Mouse (Mus musculus): ENCODE measurements around the gene Hist1h2bh. TPM values are rescaled to one million over a fixed set of nuclear protein-coding genes. Genes with fewer than 3 reads are reported as not detected.
"Not testable (repeated sequence)": the region's sequence is repeated elsewhere in the genome, so short reads cannot be mapped to it uniquely, and the experiment has no call there.

Gene Hist1h2bh
- polyA plus RNA-seq, 1 experiment from 2014 or later = 1.4 TPM

DNA sequence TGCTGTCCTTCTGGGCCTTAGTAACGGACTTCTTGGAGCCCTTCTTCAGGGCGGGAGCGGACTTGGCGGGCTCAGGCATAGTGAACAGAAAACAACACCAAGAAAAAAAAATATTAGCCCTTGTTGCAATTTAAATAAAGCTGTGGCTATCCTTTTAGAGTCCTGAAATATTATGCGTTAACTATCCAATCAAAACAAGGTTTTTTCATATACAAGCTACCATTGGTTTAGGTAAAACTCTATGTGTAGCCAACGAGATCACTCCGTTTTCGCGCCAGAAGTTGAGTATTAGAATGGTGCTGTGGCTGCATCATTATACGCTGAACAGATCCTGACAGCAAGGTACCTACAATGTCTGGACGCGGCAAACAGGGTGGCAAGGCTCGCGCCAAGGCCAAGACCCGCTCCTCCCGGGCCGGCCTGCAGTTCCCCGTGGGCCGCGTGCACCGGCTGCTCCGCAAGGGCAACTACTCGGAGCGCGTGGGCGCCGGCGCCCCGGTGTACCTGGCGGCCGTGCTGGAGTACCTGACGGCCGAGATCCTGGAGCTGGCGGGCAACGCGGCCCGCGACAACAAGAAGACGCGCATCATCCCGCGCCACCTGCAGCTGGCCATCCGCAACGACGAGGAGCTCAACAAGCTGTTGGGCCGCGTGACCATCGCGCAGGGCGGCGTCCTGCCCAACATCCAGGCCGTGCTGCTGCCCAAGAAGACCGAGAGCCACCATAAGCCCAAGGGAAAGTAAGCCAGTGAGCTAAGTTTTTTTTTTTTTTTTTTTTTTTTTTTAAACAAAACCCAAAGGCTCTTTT is 9.4 kb downstream of the Hist1h2bh start, which contains the start of gene Hist1h2af:
Hist1h2af (plus strand) TSS at position 347 of the 808 bp plus-strand sequence.
- not testable (repeated sequence) for H3K27me3 ChIP-seq (ENCODE audit: control insufficient read depth, insufficient read depth, low read length); H3K36me3 ChIP-seq (ENCODE audit: control insufficient read depth, insufficient read depth, low read length); H3K9me3 ChIP-seq (replicated peaks; ENCODE audit: control insufficient read depth, low read length)
- under 1% methylated on average over 22 of the region's 53 CpGs for whole genome bisulfite sequencing
- peak within 1 kb of the TSS; percentile 69 for H3K9ac ChIP-seq (ENCODE audit: low read length)
- H3K4me2 ChIP-seq (ENCODE audit: low read depth, low read length) = peak within 1 kb of the TSS; percentile 56
- peak within 1 kb of the TSS; percentile 60 for H3K4me3 ChIP-seq (replicated peaks; ENCODE audit: low read length)
- H3K27ac ChIP-seq (ENCODE audit: low read length) = peak within 1 kb of the TSS; percentile 98
- peaks cover 34% of the 10 kb centered on the region for H3K4me1 ChIP-seq (ENCODE audit: control insufficient read depth, insufficient read depth, low read length)
- peak; percentile 51 for ATAC-seq (ENCODE audit: insufficient read depth, low FRiP score)

DNA sequence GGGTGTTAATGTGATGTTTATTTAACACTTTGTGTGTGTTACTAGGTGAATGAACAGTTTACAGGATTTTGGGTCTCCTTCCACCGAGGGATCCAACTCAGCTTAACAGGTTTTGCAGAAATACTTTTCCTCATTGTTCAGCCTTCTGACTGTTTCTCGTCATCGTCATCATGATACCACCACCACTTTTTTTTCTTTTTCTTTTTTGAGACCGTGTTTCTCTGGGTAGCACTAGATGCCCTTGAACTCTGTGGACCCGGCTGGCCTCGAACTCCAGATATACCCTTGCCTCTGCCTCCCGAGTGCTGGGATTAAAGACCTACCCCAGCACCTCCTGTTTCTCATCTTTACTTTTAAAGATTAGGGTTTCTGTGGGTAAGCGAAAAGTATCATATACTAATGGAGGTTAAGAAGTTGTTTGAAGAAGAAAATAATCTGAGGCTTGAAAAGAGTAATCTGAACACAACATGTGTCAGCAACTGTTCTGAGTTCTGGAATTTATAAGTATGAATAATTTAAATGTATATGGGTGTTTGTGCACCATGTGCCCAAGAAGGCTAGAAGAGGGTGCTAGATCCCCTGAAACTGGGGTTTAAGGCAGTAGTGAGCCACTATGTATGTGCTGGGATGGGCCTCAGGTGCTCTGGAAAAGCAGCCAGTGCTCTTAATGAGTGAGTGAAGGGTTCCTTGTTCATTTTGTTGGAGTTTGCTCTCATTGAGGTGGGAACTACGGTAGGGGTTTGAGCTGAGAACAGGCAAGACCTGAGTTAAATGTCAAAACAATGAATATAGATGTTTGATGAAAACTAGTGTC is 10.7 kb downstream of the Hist1h2bh start:
- H3K9me3 ChIP-seq (replicated peaks; ENCODE audit: control insufficient read depth, low read length) = no peaks in the 10 kb centered on the region
- H3K9ac ChIP-seq (ENCODE audit: low read length) = peak overlapping the region; percentile 69
- no peaks in the 10 kb centered on the region for H3K27me3 ChIP-seq (ENCODE audit: control insufficient read depth, insufficient read depth, low read length)
- WGBS = 14% methylated on average over 9 of the region's 9 CpGs
- H3K4me3 ChIP-seq (replicated peaks; ENCODE audit: low read length) = peak overlapping the region; percentile 60
- peak overlapping the region; percentile 56 for H3K4me2 ChIP-seq (ENCODE audit: low read depth, low read length)
- ATAC-seq (ENCODE audit: insufficient read depth, low FRiP score) = no peak
- peaks cover 34% of the 10 kb centered on the region for H3K4me1 ChIP-seq (ENCODE audit: control insufficient read depth, insufficient read depth, low read length)
- H3K36me3 ChIP-seq (ENCODE audit: control insufficient read depth, insufficient read depth, low read length) = no peaks in the 10 kb centered on the region
- H3K27ac ChIP-seq (ENCODE audit: low read length) = peak overlapping the region; percentile 98

DNA sequence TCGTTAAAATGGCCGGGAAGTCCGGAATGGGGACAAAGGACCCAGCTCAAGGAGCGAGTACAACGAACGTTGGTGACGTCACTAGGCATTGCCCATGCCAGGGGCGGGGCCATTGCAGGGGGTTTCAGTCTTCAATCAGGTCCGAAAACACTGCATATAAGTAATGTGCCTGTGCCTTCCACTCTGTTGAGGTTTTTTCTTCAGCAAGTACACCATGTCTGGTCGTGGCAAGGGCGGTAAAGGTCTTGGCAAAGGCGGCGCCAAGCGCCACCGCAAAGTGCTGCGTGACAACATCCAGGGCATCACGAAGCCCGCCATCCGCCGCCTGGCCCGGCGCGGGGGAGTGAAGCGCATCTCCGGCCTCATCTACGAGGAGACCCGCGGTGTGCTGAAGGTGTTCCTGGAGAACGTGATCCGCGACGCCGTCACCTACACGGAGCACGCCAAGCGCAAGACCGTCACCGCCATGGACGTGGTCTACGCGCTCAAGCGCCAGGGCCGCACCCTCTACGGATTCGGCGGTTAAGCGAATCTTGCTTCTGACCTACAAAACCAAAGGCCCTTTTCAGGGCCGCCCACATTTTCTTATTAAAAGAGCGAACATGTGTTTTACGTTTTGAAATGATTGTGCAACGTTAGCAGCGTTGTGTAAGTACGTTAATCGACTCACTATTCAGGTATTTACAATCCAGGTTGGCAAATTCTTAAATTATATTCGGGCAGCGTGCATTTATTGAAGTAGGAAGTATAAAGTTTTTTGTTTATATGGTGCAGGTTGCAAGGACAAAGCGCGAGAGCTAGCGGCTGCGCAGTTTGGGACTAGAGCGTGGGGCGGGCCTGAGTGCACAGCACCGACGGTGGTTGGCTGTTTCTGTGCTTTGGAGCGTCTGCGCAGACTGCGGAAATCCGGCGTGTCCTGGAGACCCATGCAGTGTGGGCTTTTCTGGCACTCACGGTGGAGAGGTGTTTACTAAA is 12.0 kb downstream of the Hist1h2bh start, which contains the start of gene Hist1h4h:
Hist1h4h (plus strand) TSS at position 150 of the 975 bp plus-strand sequence.
- Histone ChIP-seq H3K9ac (ENCODE audit: low read length) (peak within 1 kb of the TSS; percentile 82), H3K4me3 (replicated peaks; ENCODE audit: low read length) (peak within 1 kb of the TSS; percentile 60), H3K27me3 (ENCODE audit: control insufficient read depth, insufficient read depth, low read length) (no peaks in the 10 kb centered on the region), H3K36me3 (ENCODE audit: control insufficient read depth, insufficient read depth, low read length) (no peaks in the 10 kb centered on the region), H3K4me1 (ENCODE audit: control insufficient read depth, insufficient read depth, low read length) (peaks cover 25% of the 10 kb centered on the region), H3K27ac (ENCODE audit: low read length) (peak within 1 kb of the TSS; percentile 98), H3K4me2 (ENCODE audit: low read depth, low read length) (peak within 1 kb of the TSS; percentile 63), H3K9me3 (replicated peaks; ENCODE audit: control insufficient read depth, low read length) (no peaks in the 10 kb centered on the region)
- peak; percentile 78 for ATAC-seq (ENCODE audit: insufficient read depth, low FRiP score)
- WGBS = under 1% methylated on average over 56 of the region's 70 CpGs

- H3K27me3 ChIP-seq (ENCODE audit: control insufficient read depth, insufficient read depth, low read length) = no peaks in the 10 kb centered on the region
- no peaks in the 10 kb centered on the region for H3K36me3 ChIP-seq (ENCODE audit: control insufficient read depth, insufficient read depth, low read length)
- ATAC-seq (ENCODE audit: insufficient read depth, low FRiP score) = no peak
- H3K9ac ChIP-seq (ENCODE audit: low read length) = peak overlapping the region; percentile 82
- peak overlapping the region; percentile 98 for H3K27ac ChIP-seq (ENCODE audit: low read length)
- H3K4me2 ChIP-seq (ENCODE audit: low read depth, low read length) = peak overlapping the region; percentile 63
- H3K9me3 ChIP-seq (replicated peaks; ENCODE audit: control insufficient read depth, low read length) = no peaks in the 10 kb centered on the region
- under 1% methylated on average over 20 of the region's 20 CpGs for WGBS
- peaks cover 28% of the 10 kb centered on the region for H3K4me1 ChIP-seq (ENCODE audit: control insufficient read depth, insufficient read depth, low read length)
- H3K4me3 ChIP-seq (replicated peaks; ENCODE audit: low read length) = peak overlapping the region; percentile 60
Measured at GRCm38 (mm10) chr13:23530181-23530900, 12.9 kb downstream of the Hist1h2bh start.

DNA sequence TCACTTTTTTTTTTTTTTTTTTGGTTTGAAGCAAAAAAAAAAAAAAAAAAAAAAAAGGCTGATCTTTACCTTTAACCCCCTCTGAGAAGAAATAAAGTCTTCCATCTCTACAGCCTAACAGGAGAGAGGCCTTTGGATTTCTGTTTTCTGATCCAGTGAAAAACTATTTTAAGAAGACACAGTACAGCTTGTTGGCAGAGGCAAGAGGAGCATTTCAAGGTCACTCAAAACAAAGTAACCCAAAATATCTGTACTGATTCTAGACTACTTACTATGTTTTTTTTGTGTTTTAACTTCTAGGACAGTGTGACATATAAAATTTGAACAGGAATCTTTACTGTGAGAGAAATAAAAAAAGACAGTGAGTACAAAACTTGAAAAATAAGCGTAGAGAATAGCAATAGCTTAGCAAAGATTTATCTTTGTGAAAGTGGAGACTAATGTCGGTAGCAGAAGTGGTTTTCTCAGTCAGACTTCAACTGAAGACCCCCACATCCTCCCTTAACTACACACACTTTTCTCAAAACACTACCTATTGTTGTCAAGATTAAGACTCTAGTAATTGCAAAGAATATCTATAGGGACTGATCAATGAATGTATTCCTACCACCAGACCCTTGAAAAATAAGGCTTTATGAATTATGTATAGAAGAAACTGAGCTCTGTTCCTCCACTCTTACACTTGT is 13.6 kb downstream of the Hist1h2bh start:
- H3K27me3 ChIP-seq (ENCODE audit: control insufficient read depth, insufficient read depth, low read length) = no peaks in the 10 kb centered on the region
- H3K4me3 ChIP-seq (replicated peaks; ENCODE audit: low read length) = peak overlapping the region; percentile 60
- no peaks in the 10 kb centered on the region for H3K36me3 ChIP-seq (ENCODE audit: control insufficient read depth, insufficient read depth, low read length)
- peak overlapping the region; percentile 82 for H3K9ac ChIP-seq (ENCODE audit: low read length)
- ATAC-seq (ENCODE audit: insufficient read depth, low FRiP score) = no peak
- H3K4me2 ChIP-seq (ENCODE audit: low read depth, low read length) = peak overlapping the region; percentile 63
- WGBS = 10% methylated on average over 2 of the region's 2 CpGs
- peak overlapping the region; percentile 98; the same call in 1 of the 2 replicates for H3K27ac ChIP-seq (ENCODE audit: low read length)
- no peaks in the 10 kb centered on the region for H3K9me3 ChIP-seq (replicated peaks; ENCODE audit: control insufficient read depth, low read length)
- peaks cover 25% of the 10 kb centered on the region for H3K4me1 ChIP-seq (ENCODE audit: control insufficient read depth, insufficient read depth, low read length)

DNA sequence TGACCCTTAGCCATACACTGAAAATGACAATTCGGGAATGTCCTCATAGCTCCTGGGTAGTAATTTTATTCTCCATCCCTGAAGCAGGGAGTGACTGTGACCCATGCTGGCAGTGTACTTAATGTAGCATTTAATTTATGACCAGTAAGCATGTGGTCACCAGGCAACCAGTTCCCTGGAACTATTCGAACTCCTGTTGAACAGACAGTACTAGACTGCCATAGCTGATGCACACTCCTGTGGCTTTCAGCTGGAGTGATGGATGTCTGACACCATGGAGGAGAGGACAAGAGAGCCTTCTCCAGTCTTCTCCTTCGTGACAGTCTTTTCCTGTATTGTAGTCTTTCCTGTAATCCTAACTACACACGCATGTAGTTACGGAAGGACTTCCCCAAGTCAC is 14.2 kb downstream of the Hist1h2bh start:
- Histone ChIP-seq H3K27ac (ENCODE audit: low read length) (peak overlapping the region; percentile 9), H3K27me3 (ENCODE audit: control insufficient read depth, insufficient read depth, low read length) (no peaks in the 10 kb centered on the region), H3K9ac (ENCODE audit: low read length) (no peak overlapping the region), H3K4me1 (ENCODE audit: control insufficient read depth, insufficient read depth, low read length) (peaks cover 22% of the 10 kb centered on the region), H3K36me3 (ENCODE audit: control insufficient read depth, insufficient read depth, low read length) (no peaks in the 10 kb centered on the region), H3K4me2 (ENCODE audit: low read depth, low read length) (no peak overlapping the region), H3K9me3 (replicated peaks; ENCODE audit: control insufficient read depth, low read length) (no peaks in the 10 kb centered on the region), H3K4me3 (replicated peaks; ENCODE audit: low read length) (no peak overlapping the region)
- no peak for ATAC-seq (ENCODE audit: insufficient read depth, low FRiP score)
- 78% methylated on average over 5 of the region's 5 CpGs for WGBS

DNA sequence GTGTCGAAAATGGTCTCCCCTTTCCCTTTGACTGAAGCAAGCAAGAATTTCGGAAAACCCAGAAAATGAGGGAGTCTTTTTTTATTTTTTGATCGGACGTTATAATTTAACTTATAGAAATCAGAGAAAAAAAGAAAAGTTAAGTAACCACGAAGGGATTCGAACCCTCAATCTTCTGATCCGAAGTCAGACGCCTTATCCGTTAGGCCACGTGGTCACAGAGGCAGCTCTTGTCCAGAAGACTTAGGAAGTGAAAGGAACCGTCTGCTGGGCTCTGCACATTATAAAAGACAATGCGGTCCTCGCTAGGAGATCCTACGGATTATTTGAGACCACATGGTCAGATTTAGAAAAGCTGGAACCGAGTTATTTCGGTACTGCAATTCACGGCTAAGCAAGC is 16.9 kb downstream of the Hist1h2bh start:
- Histone ChIP-seq H3K27ac (ENCODE audit: low read length) (peak overlapping the region; percentile 76), H3K4me1 (ENCODE audit: control insufficient read depth, insufficient read depth, low read length) (peaks cover 8% of the 10 kb centered on the region), H3K4me2 (ENCODE audit: low read depth, low read length) (peak overlapping the region; percentile 63), H3K4me3 (replicated peaks; ENCODE audit: low read length) (peak overlapping the region; percentile 55), H3K36me3 (ENCODE audit: control insufficient read depth, insufficient read depth, low read length) (no peaks in the 10 kb centered on the region), H3K27me3 (ENCODE audit: control insufficient read depth, insufficient read depth, low read length) (no peaks in the 10 kb centered on the region), H3K9me3 (replicated peaks; ENCODE audit: control insufficient read depth, low read length) (no peaks in the 10 kb centered on the region), H3K9ac (ENCODE audit: low read length) (peak overlapping the region; percentile 65)
- ATAC-seq (ENCODE audit: insufficient read depth, low FRiP score) = no peak; the same call in 1 of the 2 replicates
- WGBS = 1% methylated on average over 17 of the region's 17 CpGs

All from stomach, embryonic 16.5 days (tissue).